Mouse (Mus musculus): Measurements from ENCODE around the gene Msl2. TPM values are rescaled to one million over a fixed set of nuclear protein-coding genes. Genes with fewer than 3 reads are reported as not detected.

Gene Msl2
- polyA plus RNA-seq, 1 experiment = not detected

DNA sequence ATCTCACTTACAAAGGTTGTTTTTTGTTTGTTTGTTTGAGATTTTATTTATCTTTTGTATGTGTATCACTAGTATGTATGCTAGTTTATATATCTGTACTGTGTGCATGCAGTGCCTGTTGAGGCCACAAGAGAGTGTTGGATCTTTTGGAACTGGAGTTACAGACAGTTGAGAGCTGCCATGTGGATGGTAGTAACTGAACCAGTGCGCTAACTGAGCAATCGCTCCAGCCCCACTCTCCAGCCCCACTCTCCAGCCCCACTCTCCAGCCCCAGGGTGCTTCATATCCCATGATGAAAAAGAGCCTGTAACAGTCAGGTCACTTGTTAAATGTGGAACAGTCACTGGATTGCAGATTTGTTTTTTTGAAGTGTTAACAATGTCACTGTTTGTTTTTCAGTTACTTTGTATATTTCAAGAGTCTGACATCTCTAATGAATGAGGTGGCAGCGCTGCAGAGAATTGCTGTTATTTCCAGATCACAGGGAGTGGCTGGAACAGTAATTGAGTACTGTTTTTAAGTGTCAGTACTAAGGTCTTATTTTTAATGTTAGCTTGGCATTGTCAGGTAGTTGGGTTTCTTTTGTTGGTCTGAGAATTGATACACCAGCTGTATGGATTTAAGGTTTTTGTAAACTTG, 6.3 kb downstream of the Msl2 start:
- Histone ChIP-seq H3K27ac (ENCODE audit: insufficient read depth, low read depth, low read length) (no peak overlapping the region), H3K4me1 (ENCODE audit: control insufficient read depth, insufficient read depth, low read length) (peaks cover 7% of the 10 kb centered on the region; the same call in 1 of the 2 replicates), H3K4me3 (ENCODE audit: insufficient read depth, low read depth, low read length) (no peak overlapping the region)
- 15% methylated on average over 3 of the region's 3 CpGs for WGBS
- TF ChIP-seq POLR2A (IDR thresholded peaks at IDR 0.05; ENCODE audit: insufficient read depth, low read depth, low read length) (no peak), CTCF (IDR thresholded peaks at IDR 0.05; ENCODE audit: insufficient read depth, low read depth, low read length) (no peak)

DNA sequence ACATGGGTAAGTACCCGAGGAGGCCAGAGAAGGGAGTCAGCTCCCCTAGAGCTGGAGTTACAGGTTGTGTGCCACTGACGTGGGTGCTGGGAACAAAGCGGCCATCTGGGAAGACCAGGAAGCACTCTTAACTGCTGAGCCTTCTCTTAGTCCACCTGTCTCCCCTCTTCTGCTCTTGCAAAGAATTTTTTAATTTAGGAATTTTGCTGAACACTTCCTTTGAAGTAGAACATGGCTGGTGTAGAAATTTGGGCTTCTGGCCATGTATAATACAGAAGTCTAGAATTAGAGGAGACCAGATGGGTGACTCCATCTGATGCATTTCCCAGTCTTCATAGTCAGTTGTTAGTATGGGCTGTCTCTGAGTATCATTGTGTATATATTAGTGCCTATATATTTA, 9.8 kb downstream of the Msl2 start:
- no peak for TF ChIP-seq POLR2A (IDR thresholded peaks at IDR 0.05; ENCODE audit: insufficient read depth, low read depth, low read length)
- no peak for TF ChIP-seq CTCF (IDR thresholded peaks at IDR 0.05; ENCODE audit: insufficient read depth, low read depth, low read length)
- 81% methylated on average over 3 of the region's 3 CpGs for WGBS
- H3K27ac ChIP-seq (ENCODE audit: insufficient read depth, low read depth, low read length) = no peak overlapping the region
- H3K4me1 ChIP-seq (ENCODE audit: control insufficient read depth, insufficient read depth, low read length) = peaks cover 5% of the 10 kb centered on the region; the same call in 1 of the 2 replicates
- H3K4me3 ChIP-seq (ENCODE audit: insufficient read depth, low read depth, low read length) = no peak overlapping the region

DNA sequence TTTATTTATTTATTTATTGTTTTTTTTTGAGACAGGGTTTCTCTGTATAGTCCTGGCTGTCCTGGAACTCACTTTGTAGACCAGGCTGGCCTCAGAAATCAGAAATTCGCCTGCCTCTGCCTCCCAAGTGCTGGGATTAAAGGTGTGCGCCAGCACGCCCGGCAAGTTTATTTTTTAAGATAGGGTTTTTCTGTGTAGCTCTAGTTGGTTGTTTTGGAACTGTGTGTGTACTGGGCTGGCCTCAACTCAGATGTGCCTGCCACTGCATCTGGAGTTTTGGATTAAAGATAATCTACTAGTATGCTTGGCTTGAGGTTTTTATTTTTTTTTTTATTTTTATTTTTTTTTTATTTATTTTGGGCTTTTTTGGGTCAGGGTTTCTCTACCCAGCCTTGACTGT, 21.5 kb downstream of the Msl2 start:
- H3K4me1 ChIP-seq (ENCODE audit: control insufficient read depth, insufficient read depth, low read length) = no peaks in the 10 kb centered on the region
- no peak overlapping the region for H3K4me3 ChIP-seq (ENCODE audit: insufficient read depth, low read depth, low read length)
- WGBS = 94% methylated on average over 4 of the region's 4 CpGs
- no peak for TF ChIP-seq POLR2A (IDR thresholded peaks at IDR 0.05; ENCODE audit: insufficient read depth, low read depth, low read length)
- no peak for TF ChIP-seq CTCF (IDR thresholded peaks at IDR 0.05; ENCODE audit: insufficient read depth, low read depth, low read length)
- H3K27ac ChIP-seq (ENCODE audit: insufficient read depth, low read depth, low read length) = no peak overlapping the region

DNA sequence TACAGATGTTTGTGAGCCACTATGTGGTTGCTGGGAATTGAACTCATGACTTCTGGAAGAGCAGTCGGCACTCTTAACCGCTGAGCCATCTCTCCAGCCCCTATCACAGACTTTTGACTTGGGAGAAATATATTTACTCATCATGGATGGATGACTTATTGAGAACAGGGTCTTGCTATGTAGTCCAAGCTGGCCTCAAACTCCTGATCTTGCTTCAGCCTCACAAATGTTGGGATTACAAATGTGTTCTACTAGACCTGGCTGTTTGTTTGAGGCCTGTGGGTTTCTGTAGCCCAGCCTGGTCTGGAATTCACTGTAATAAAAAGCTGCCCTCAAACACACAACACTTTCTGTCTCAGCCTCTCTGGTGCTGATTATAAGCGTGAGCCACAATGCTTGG, 22.6 kb downstream of the Msl2 start:
- no peak overlapping the region for H3K4me3 ChIP-seq (ENCODE audit: insufficient read depth, low read depth, low read length)
- TF ChIP-seq POLR2A (IDR thresholded peaks at IDR 0.05; ENCODE audit: insufficient read depth, low read depth, low read length) (no peak), CTCF (IDR thresholded peaks at IDR 0.05; ENCODE audit: insufficient read depth, low read depth, low read length) (no peak)
- WGBS = 93% methylated on average over 3 of the region's 3 CpGs
- no peak overlapping the region for H3K27ac ChIP-seq (ENCODE audit: insufficient read depth, low read depth, low read length)
- H3K4me1 ChIP-seq (ENCODE audit: control insufficient read depth, insufficient read depth, low read length) = no peaks in the 10 kb centered on the region

DNA sequence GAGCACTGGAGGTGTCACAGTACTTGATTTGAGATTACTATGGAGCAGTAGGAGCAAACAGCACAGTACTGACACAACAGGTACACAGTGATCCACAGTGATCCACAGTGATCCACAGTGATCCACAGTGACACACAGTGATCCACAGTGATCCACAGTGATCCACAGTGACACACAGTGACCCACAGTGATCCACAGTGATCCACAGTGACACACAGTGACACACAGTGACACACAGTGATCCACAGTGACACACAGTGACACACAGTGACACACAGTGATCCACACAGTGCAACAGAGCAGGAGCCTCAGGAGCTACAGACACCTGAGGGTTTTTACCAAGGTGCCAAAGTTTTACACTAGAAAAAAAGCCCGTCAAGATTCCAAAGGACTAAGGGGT, 23.6 kb downstream of the Msl2 start:
- TF ChIP-seq CTCF (IDR thresholded peaks at IDR 0.05; ENCODE audit: insufficient read depth, low read depth, low read length) = no peak
- no peak for TF ChIP-seq POLR2A (IDR thresholded peaks at IDR 0.05; ENCODE audit: insufficient read depth, low read depth, low read length)

DNA sequence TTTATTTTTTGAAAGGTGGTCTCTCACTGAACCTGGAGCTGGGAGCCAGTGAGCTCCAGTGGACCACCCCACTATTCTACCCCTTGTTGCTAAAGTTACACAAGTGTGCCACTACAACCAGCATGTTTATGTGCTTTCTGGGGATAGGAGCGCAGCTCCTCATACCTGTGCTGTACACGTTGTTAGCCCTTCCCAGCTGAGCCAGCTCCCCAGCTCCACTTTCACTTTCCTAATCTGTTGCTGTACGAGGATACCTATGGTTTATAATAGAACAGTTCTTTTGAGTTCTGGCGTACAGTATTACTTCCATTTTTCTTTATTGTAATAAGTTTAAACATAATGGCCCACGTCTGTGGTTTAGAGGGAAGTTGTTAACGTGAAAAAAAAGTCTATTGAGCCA, 25.5 kb downstream of the Msl2 start:
- Histone ChIP-seq H3K4me1 (ENCODE audit: control insufficient read depth, insufficient read depth, low read length) (peaks cover 2% of the 10 kb centered on the region), H3K27ac (ENCODE audit: insufficient read depth, low read depth, low read length) (no peak overlapping the region), H3K4me3 (ENCODE audit: insufficient read depth, low read depth, low read length) (no peak overlapping the region)
- TF ChIP-seq POLR2A (IDR thresholded peaks at IDR 0.05; ENCODE audit: insufficient read depth, low read depth, low read length) (no peak), CTCF (IDR thresholded peaks at IDR 0.05; ENCODE audit: insufficient read depth, low read depth, low read length) (no peak)
- WGBS = 68% methylated on average over 6 of the region's 6 CpGs

More for the DNA sequence above, 23.6 kb downstream of the Msl2 start:
- Histone ChIP-seq H3K27ac (ENCODE audit: insufficient read depth, low read depth, low read length) (no peak overlapping the region), H3K4me1 (ENCODE audit: control insufficient read depth, insufficient read depth, low read length) (peaks cover 2% of the 10 kb centered on the region), H3K4me3 (ENCODE audit: insufficient read depth, low read depth, low read length) (no peak overlapping the region)
- WGBS = 71% methylated on average over 1 of the region's 1 CpGs

DNA sequence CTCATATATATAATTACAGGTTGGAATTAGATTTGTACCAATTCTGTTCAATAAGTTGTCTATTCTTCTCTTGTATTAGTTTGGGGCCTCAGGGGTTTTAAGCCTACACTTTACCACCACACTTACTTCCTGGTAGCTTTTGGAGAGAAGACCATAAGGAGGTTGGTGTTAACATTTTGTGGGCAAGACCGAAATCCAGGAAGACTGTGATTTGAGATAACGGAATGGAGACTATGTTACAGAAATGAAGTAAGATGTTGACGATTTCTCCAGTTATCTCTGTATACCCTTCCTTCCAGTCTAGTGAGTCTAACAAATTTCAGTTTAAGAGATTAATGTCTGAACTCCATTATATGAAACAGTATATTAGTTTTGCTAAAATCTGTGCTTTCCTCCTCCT, 26.3 kb downstream of the Msl2 start:
- peaks cover 2% of the 10 kb centered on the region for H3K4me1 ChIP-seq (ENCODE audit: control insufficient read depth, insufficient read depth, low read length)
- no peak overlapping the region for H3K4me3 ChIP-seq (ENCODE audit: insufficient read depth, low read depth, low read length)
- H3K27ac ChIP-seq (ENCODE audit: insufficient read depth, low read depth, low read length) = no peak overlapping the region
- TF ChIP-seq CTCF (IDR thresholded peaks at IDR 0.05; ENCODE audit: insufficient read depth, low read depth, low read length) (no peak), POLR2A (IDR thresholded peaks at IDR 0.05; ENCODE audit: insufficient read depth, low read depth, low read length) (no peak)
- 73% methylated on average over 3 of the region's 3 CpGs for WGBS

DNA sequence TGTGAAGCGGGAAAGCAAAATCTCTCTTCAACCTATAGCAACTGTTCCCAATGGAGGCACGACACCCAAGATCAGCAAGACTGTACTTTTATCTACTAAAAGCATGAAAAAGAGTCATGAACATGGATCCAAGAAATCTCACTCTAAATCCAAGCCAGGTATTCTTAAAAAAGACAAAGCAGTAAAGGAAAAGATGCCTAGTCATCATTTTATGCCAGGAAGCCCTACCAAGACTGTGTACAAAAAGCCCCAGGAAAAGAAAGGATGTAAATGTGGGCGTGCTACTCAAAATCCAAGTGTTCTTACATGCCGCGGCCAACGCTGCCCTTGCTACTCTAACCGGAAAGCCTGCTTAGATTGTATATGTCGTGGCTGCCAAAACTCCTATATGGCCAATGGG, 27.6 kb downstream of the Msl2 start:
- TF ChIP-seq CTCF (IDR thresholded peaks at IDR 0.05; ENCODE audit: insufficient read depth, low read depth, low read length) = no peak
- no peak for TF ChIP-seq POLR2A (IDR thresholded peaks at IDR 0.05; ENCODE audit: insufficient read depth, low read depth, low read length)
- H3K27ac ChIP-seq (ENCODE audit: insufficient read depth, low read depth, low read length) = no peak overlapping the region
- 91% methylated on average over 8 of the region's 8 CpGs for WGBS
- H3K4me3 ChIP-seq (ENCODE audit: insufficient read depth, low read depth, low read length) = no peak overlapping the region
- peaks cover 2% of the 10 kb centered on the region for H3K4me1 ChIP-seq (ENCODE audit: control insufficient read depth, insufficient read depth, low read length)

DNA sequence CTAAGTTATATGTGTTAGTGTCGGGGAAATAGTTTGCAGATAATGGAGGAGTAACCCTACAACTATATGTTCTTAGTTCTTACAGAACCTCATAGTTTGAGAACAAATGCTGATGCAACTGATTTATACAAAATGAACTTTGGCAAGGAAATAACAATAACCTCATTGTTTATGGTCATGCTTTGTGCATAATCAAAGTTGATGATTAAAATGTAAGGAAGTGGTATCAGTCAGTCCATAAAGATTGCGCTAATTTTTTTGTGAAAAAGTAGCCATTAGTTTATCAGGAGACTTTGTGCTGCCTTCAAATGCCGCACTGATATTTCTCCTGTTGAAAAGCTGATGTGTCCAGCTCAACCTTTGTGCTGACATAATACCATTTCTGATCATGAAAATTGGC, 28.4 kb downstream of the Msl2 start:
- peaks cover 2% of the 10 kb centered on the region for H3K4me1 ChIP-seq (ENCODE audit: control insufficient read depth, insufficient read depth, low read length)
- WGBS = 84% methylated on average over 3 of the region's 3 CpGs

More for the DNA sequence above, 28.4 kb downstream of the Msl2 start:
- H3K27ac ChIP-seq (ENCODE audit: insufficient read depth, low read depth, low read length) = no peak overlapping the region
- no peak overlapping the region for H3K4me3 ChIP-seq (ENCODE audit: insufficient read depth, low read depth, low read length)
- TF ChIP-seq POLR2A (IDR thresholded peaks at IDR 0.05; ENCODE audit: insufficient read depth, low read depth, low read length) (no peak), CTCF (IDR thresholded peaks at IDR 0.05; ENCODE audit: insufficient read depth, low read depth, low read length) (no peak)

Measured in olfactory bulb, adult 2 months (tissue).